Mouse (Mus musculus) stomach, embryonic 15.5 days (tissue): ENCODE data around the gene Lsm7. TPM values are rescaled to one million over a fixed set of nuclear protein-coding genes. Genes with fewer than 3 reads are reported as not detected.
"Not testable (repeated sequence)": the region's sequence is repeated elsewhere in the genome, so short reads cannot be mapped to it uniquely, and the experiment has no call there.

Source experiments
- ATAC-seq: fragments of 200-750 bp; cut with Nextera tagmentation; 2 replicates; pipeline ENCODE4 v1.8.0; 2017; ENCODE audit warnings: low read depth, moderate number of reproducible peaks, moderate TSS enrichment; ENCODE audit not compliant: insufficient read depth, low FRiP score
- H3K27ac ChIP-seq: fragments of 300-500 bp; sonication (generic); 2 replicates; pipeline ENCODE4 v1.5.1; 2015; ENCODE audit warnings: mild to moderate bottlenecking, inconsistent platforms
- H3K27me3 ChIP-seq: fragments of 300-500 bp; sonication (generic); replicated peaks from 2 replicates; pipeline ENCODE4 v1.6.1; 2015; ENCODE audit warnings: inconsistent platforms
- H3K36me3 ChIP-seq: fragments of 300-500 bp; sonication (generic); 2 replicates; pipeline ENCODE4 v1.6.1; 2015; ENCODE audit warnings: inconsistent platforms
- H3K4me1 ChIP-seq: fragments of 300-500 bp; sonication (generic); 2 replicates; pipeline ENCODE4 v1.6.1; 2015; ENCODE audit warnings: inconsistent platforms
- H3K4me2 ChIP-seq: fragments of 300-500 bp; sonication (generic); 2 replicates; pipeline ENCODE4 v1.6.1; 2015; ENCODE audit warnings: mild to moderate bottlenecking, inconsistent platforms
- H3K4me3 ChIP-seq: fragments of 300-500 bp; sonication (generic); replicated peaks from 2 replicates; pipeline ENCODE4 v1.5.1; 2015; ENCODE audit warnings: inconsistent platforms
- H3K9ac ChIP-seq: fragments of 300-500 bp; sonication (generic); 2 replicates; pipeline ENCODE4 v1.6.1; 2015; ENCODE audit warnings: inconsistent platforms
- H3K9me3 ChIP-seq: fragments of 300-500 bp; sonication (generic); 2 replicates; pipeline ENCODE4 v1.6.1; 2016; ENCODE audit warnings: inconsistent platforms
- WGBS: fragments of 180-500 bp; shearing (Covaris S2); methylation state at CpG from one replicate; pipeline ENCODE4 v1.1.7; 2015; 5-methylcytosine and 5-hydroxymethylcytosine counted together
- polyA plus RNA-seq: library from polyadenylated mRNA; unstranded; fragments of >200 nt; fragmentation: Nextera tagmentation; extraction: Ambion mirVana; gene quantifications from 2 replicates; pipeline ENCODE4 v1.2.1, GENCODE M21; 2015

Gene Lsm7
- polyA plus RNA-seq, 1 experiment from 2014 or later, result 261 TPM

GRCm38 (mm10) chr10:80819406-80819805, 35.6 kb downstream of the Lsm7 start:
- ATAC-seq, result no peak
- WGBS, result 25% methylated on average over 3 of the region's 3 CpGs
- Histone ChIP-seq H3K4me1 (no peaks in the 10 kb centered on the region), H3K27ac (peak overlapping the region; percentile 42; the same call in 1 of the 2 replicates), H3K36me3 (no peaks in the 10 kb centered on the region), H3K4me3 (no peak overlapping the region), H3K9me3 (no peaks in the 10 kb centered on the region), H3K9ac (no peak overlapping the region), H3K4me2 (no peak overlapping the region), H3K27me3 (no peaks in the 10 kb centered on the region)

- Histone ChIP-seq H3K4me1 (no peaks in the 10 kb centered on the region), H3K9me3 (no peaks in the 10 kb centered on the region), H3K4me3 (no peak overlapping the region), H3K27me3 (no peaks in the 10 kb centered on the region), H3K36me3 (no peaks in the 10 kb centered on the region), H3K27ac (peak overlapping the region; percentile 42; the same call in 1 of the 2 replicates), H3K4me2 (no peak overlapping the region), H3K9ac (no peak overlapping the region)
- 47% methylated on average over 6 of the region's 6 CpGs for WGBS
- ATAC-seq, result peak; percentile 86
These were observed 36.3 kb downstream of the Lsm7 start for GRCm38 (mm10) chr10:80818599-80819281.

GRCm38 (mm10) chr10:80817955-80818354, 37.1 kb downstream of the Lsm7 start:
- not testable (repeated sequence) for ATAC-seq, H3K4me2 ChIP-seq, H3K4me3 ChIP-seq, H3K9ac ChIP-seq, H3K4me1 ChIP-seq, H3K27ac ChIP-seq, H3K36me3 ChIP-seq, H3K9me3 ChIP-seq, H3K27me3 ChIP-seq
- whole genome bisulfite sequencing, result 83% methylated on average over 7 of the region's 7 CpGs

DNA sequence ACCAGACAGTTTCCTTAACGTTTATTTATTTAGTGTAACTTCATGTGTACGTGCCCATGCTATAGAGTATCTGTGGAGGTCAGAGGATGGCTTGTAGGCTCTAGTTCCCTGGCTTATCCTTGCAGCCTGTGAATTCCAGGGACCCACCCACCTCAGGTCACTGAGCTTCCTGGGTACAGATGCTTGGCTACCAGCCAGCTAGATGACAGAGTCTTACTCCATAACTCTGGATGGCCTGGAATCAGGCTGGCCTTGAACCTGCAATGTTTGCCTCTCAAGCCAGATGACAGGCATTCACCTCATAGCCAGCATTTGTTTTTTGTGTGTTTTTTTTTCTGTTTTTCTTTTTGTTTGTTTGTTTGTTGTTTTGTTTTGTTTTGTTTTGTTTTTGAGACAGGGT, 37.8 kb downstream of the Lsm7 start:
- Histone ChIP-seq H3K27ac (no peak overlapping the region), H3K4me3 (no peak overlapping the region), H3K36me3 (no peaks in the 10 kb centered on the region), H3K9me3 (no peaks in the 10 kb centered on the region), H3K9ac (no peak overlapping the region), H3K27me3 (no peaks in the 10 kb centered on the region), H3K4me2 (no peak overlapping the region), H3K4me1 (no peaks in the 10 kb centered on the region)
- WGBS, result 69% methylated on average over 2 of the region's 2 CpGs
- ATAC-seq, result no peak

- not testable (repeated sequence) for H3K4me1 ChIP-seq, ATAC-seq, H3K4me2 ChIP-seq, H3K9ac ChIP-seq, H3K27me3 ChIP-seq, H3K27ac ChIP-seq, H3K36me3 ChIP-seq, H3K9me3 ChIP-seq, H3K4me3 ChIP-seq
- WGBS, result 76% methylated on average over 3 of the region's 3 CpGs
These were observed 38.7 kb downstream of the Lsm7 start for GRCm38 (mm10) chr10:80816303-80816702.

DNA sequence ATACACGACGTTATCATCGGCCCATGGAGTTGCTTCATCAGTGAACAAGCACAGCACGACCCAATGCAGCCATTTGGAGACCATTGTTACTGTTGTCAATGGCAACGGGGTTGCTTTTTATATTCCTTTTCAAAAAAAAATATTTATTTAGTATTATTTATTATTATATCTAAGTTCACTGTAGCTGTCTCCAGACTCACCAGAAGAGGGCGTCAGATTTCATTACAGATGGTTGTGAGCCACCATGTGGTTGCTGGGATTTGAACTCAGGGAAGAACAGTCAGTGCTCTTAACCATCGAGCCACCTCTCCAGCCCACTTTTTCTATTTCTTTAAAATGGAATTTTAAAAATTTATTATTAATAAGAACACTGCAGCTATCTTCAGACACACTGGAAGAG, 40.2 kb downstream of the Lsm7 start:
- Histone ChIP-seq H3K4me1 (0 out of 2 replicates have a peak, but pooled peaks cover 5% of the 10 kb centered on the region), H3K9me3 (no peaks in the 10 kb centered on the region), H3K27ac (no peak overlapping the region), H3K4me3 (no peak overlapping the region), H3K27me3 (0 out of 2 replicates have a peak, but pooled peaks cover 8% of the 10 kb centered on the region), H3K4me2 (no peak overlapping the region), H3K36me3 (no peaks in the 10 kb centered on the region), H3K9ac (no peak overlapping the region)
- 64% methylated on average over 7 of the region's 7 CpGs for WGBS
- ATAC-seq, result no peak

DNA sequence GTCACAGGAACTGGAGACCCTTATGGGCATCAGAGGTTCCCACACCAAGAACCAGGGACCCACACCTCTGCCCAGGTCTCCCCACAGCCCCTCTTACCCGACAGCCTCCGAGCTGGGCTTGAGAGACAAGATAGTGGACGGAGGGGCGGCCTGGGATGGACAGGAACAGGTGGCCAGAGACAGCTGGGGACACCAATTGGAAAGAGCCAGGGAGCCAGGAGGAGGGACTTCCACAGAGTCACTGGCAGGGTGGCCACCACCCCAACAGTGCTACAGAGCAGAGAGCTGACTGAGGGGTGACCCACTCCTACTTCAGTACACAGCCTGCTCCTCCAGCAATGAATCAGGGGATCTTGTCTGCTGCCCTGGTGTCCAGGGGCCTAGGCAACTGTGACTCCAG, 41.6 kb downstream of the Lsm7 start, which contains the start of gene Jsrp1:
Gene Jsrp1, minus strand, starts transcription at position 133 of the 400 bp plus-strand sequence.
- no peak within 1 kb of the TSS for H3K9ac ChIP-seq
- no peak within 1 kb of the TSS for H3K4me3 ChIP-seq
- no peaks in the 10 kb centered on the region for H3K36me3 ChIP-seq
- H3K4me2 ChIP-seq, result no peak within 1 kb of the TSS
- peaks cover 16% of the 10 kb centered on the region for H3K4me1 ChIP-seq
- 74% methylated on average over 4 of the region's 4 CpGs for WGBS
- H3K27me3 ChIP-seq, result peaks cover 18% of the 10 kb centered on the region; the same call in 1 of the 2 replicates
- H3K27ac ChIP-seq, result no peak within 1 kb of the TSS
- no peak for ATAC-seq
- no peaks in the 10 kb centered on the region for H3K9me3 ChIP-seq

GRCm38 (mm10) chr10:80812391-80813041, 42.5 kb downstream of the Lsm7 start:
- H3K27ac ChIP-seq, result no peak overlapping the region
- H3K36me3 ChIP-seq, result no peaks in the 10 kb centered on the region
- 40% methylated on average over 5 of the region's 5 CpGs for WGBS
- ATAC-seq, result no peak
- H3K9ac ChIP-seq, result no peak overlapping the region
- peaks cover 22% of the 10 kb centered on the region; the same call in 1 of the 2 replicates for H3K27me3 ChIP-seq
- H3K4me2 ChIP-seq, result no peak overlapping the region
- H3K9me3 ChIP-seq, result no peaks in the 10 kb centered on the region
- H3K4me1 ChIP-seq, result peaks cover 25% of the 10 kb centered on the region
- H3K4me3 ChIP-seq, result no peak overlapping the region

DNA sequence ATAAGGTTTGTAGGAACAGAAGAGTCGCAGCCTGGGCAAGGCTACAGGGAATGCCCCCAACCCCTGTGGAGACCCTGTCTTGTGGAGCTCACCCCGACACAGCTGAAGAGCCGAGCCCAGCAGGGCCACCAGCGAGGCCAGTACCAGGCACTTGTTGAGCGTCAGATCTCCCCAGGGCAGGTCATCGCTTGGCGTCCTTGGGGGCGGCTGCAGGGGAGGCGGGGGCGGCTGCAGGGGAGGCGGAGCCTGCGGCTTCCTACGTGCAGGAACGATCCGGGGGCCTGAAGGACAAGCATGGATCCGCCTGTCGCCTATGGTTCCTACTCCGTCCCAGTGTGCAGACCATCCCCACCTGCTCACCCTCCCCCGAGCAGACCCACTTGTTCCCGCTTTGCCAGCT, 44.9 kb downstream of the Lsm7 start:
- Histone ChIP-seq H3K4me1 (peaks cover 42% of the 10 kb centered on the region), H3K4me2 (peak overlapping the region; percentile 27), H3K27ac (no peak overlapping the region), H3K27me3 (peaks cover 22% of the 10 kb centered on the region; the same call in 1 of the 2 replicates), H3K9ac (no peak overlapping the region), H3K9me3 (no peaks in the 10 kb centered on the region), H3K36me3 (peaks cover under 1% of the 10 kb centered on the region; the same call in 1 of the 2 replicates), H3K4me3 (no peak overlapping the region)
- ATAC-seq, result no peak
- 9% methylated on average over 20 of the region's 20 CpGs for WGBS

DNA sequence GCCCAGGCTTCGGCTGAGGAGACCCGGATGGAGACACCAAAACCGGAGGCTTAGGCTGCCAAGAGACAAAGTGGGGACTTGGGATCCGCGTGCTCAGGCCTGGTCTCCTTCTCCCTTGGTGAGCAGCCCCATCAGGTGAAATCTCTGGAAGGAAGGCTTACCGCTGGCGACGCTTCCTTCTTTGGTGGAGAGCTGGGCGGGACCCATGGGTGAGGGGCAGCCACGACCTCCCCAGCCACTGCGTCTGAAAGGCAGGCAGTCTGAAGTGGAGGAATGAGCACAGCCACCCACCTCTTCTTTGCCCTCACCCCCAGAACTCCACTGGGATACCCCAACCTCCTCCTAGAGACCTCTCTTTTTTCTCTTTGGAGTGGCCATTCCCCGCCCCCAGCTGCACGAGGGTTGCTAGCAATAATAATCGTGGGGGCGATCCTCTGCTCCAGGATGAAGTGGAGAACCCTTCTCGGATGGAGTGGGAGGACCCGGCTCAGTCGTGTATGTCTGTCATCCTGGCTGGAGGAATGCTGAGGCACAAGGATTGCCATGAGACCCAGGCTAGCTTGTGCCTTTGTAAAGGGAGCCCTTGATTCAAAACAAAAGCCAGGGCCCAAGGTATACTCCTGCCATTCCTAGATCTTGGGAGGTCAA, 45.9 kb downstream of the Lsm7 start:
- Histone ChIP-seq H3K36me3 (peaks cover 11% of the 10 kb centered on the region), H3K4me1 (peaks cover 45% of the 10 kb centered on the region), H3K9me3 (no peaks in the 10 kb centered on the region), H3K27ac (no peak overlapping the region), H3K9ac (0 out of 2 replicates have a peak overlapping the region, but pooled peaks have one; percentile 16), H3K27me3 (peaks cover 22% of the 10 kb centered on the region; the same call in 1 of the 2 replicates), H3K4me2 (peak overlapping the region; percentile 92), H3K4me3 (peak overlapping the region; percentile 13)
- 13% methylated on average over 17 of the region's 18 CpGs for WGBS
- ATAC-seq, result no peak

GRCm38 (mm10) chr10:80808099-80808984, 46.7 kb downstream of the Lsm7 start:
- H3K27ac ChIP-seq, result no peak overlapping the region
- peak overlapping the region; percentile 92 for H3K4me2 ChIP-seq
- 23% methylated on average over 40 of the region's 40 CpGs for WGBS
- H3K4me1 ChIP-seq, result peaks cover 45% of the 10 kb centered on the region
- peaks cover 22% of the 10 kb centered on the region; the same call in 1 of the 2 replicates for H3K27me3 ChIP-seq
- no peak for ATAC-seq
- peak overlapping the region; percentile 13 for H3K4me3 ChIP-seq
- H3K9ac ChIP-seq, result 0 out of 2 replicates have a peak overlapping the region, but pooled peaks have one; percentile 16
- H3K36me3 ChIP-seq, result peaks cover 18% of the 10 kb centered on the region
- no peaks in the 10 kb centered on the region for H3K9me3 ChIP-seq
